Mouse (Mus musculus) heart, adult 2 months (tissue): Measurements from ENCODE around the gene Gm10643.

Experiments used
- EP300 ChIP-seq: fragments of 200-500 bp; IDR thresholded peaks from 2 replicates; pipeline ENCODE4 v1.6.1; 2011; ENCODE audit warnings: low read depth, low read length, control low read depth; ENCODE audit not compliant: insufficient read depth
- POLR2A ChIP-seq: fragments of 200-500 bp; IDR thresholded peaks from 2 replicates; pipeline ENCODE4 v1.6.1; 2011; ENCODE audit warnings: mild to moderate bottlenecking, low read depth, low read length, control low read depth; ENCODE audit not compliant: insufficient read depth

GRCm38 (mm10) chr8:84023631-84024030 is 41.3 kb downstream of the Gm10643 start:
- no peak for TF ChIP-seq EP300
- TF ChIP-seq POLR2A, result no peak
